Mouse (Mus musculus) left cerebral cortex, postnatal 4 days (tissue): Measurements from ENCODE around the gene Atf2. TPM values are rescaled to one million over a fixed set of nuclear protein-coding genes. Genes with fewer than 3 reads are reported as not detected.
"Not testable (repeated sequence)": the region's sequence is repeated elsewhere in the genome, so short reads cannot be mapped to it uniquely, and the experiment has no call there.

Experiments
- DNase-seq: peaks from one replicate; pipeline ENCODE4 v3.0.0-alpha.2; 2022
- intact Hi-C: fragments of 180-260 bp; cut with DNase I; formaldehyde crosslinking; loops from one replicate; pipeline ENCODE4 v1.15.1; 2025
- total RNA-seq, 2 experiments: library from RNA; stranded (reverse); gene quantifications; 2 replicates each; pipeline ENCODE4 v1.2.3; 2021

Atf2 gene
- total RNA-seq, 2 experiments from 2014 or later, result 138 to 148 TPM

GRCm38 (mm10) chr2:73891701-73892463, 557 bp downstream of the Atf2 start:
- intact Hi-C loops, result no loop called here
- peak; percentile 71 for DNase-seq

- DNase-seq, result no peak
- intact Hi-C loops, result no loop called here
Observed at GRCm38 (mm10) chr2:73885997-73886396, 6.4 kb downstream of the Atf2 start.

DNA sequence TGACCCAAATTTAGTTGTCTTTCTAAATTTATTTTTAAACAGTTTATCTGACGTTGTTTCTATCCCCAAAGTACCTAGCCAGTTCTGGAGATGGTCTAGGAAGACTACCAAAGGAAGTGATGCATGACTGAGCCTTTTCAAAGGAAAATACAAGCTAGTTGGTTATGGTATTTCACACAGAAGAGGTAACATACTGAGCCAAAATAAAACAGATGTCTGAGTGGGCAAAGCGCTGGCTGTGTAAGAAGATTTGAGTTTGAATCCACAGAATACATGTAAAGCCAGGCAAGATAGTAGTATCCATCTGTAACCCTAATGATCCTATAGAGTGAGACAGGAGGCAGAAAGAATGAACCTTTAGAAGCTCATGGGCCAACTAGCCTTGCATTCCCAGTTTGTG, 14.5 kb downstream of the Atf2 start:
- intact Hi-C loops, result loop anchor here (10.0 kb wide), 1 partner anchor 63 kb away; no protein-coding TSS in a partner anchor
- DNase-seq, result no peak

- peak; percentile 5 for DNase-seq
- intact Hi-C loops, result no loop called here
Observed at GRCm38 (mm10) chr2:73867764-73868487, 24.5 kb downstream of the Atf2 start.

DNA sequence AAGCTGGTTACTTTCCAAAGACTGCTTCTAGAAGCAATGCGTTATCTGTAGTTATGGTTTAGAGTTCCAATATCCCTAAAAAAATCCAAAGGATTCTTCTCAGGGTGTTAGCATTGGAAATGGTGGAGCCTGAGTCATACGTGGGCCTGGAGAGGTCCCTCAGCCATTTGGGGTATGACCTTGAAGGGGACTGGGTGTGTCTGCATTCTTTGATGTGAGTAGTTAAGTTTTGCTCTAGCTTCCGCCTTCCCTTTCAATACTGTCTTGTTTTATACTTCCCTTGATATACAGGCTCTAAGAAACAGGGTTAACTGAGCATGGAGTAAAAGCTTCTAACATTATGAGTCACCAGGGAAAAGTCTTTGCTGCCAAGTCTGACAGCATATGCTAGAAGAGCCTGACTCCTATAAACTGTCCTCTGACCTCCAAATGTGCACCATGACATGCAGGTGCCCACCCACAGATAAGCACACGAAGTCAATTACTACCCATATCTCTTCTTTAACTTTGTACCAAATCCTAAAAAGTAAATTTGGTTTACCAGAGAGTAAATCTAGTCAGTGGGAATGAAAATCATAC, 32.3 kb downstream of the Atf2 start:
- intact Hi-C loops, result no loop called here
- DNase-seq, result no peak

GRCm38 (mm10) chr2:73857352-73857751, 35.1 kb downstream of the Atf2 start:
- intact Hi-C loops, result no loop called here
- no peak for DNase-seq

DNA sequence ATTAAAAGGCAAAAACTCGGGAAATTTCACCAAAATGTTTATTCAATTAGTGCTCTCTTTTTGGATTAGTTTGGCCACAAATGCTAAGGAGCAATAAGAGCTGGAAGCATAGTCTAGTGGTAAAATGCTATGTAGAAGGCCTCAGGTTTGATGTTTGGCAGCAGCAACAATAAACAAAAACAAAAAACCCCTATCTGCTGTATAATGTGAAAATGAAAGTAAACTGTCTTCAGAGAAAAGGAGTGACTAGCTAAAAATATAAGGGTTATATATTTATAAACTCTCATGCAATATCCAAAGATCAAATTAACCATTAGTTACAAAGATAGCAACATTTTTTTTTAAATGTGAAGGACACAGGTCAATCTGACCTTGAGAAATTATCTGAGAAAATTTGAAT, 36.2 kb downstream of the Atf2 start:
- DNase-seq, result no peak
- intact Hi-C loops, result no loop called here

- DNase-seq, result no peak
- intact Hi-C loops, result no loop called here
Observed at GRCm38 (mm10) chr2:73834406-73835015, 57.9 kb downstream of the Atf2 start.

GRCm38 (mm10) chr2:73833284-73833683, 59.2 kb downstream of the Atf2 start:
- no peak for DNase-seq
- intact Hi-C loops, result no loop called here

- no peak for DNase-seq
- intact Hi-C loops, result loop anchor here (10.0 kb wide), 1 partner anchor 56 kb away; no protein-coding TSS in a partner anchor
Observed at GRCm38 (mm10) chr2:73818742-73819141, 73.7 kb downstream of the Atf2 start.

DNA sequence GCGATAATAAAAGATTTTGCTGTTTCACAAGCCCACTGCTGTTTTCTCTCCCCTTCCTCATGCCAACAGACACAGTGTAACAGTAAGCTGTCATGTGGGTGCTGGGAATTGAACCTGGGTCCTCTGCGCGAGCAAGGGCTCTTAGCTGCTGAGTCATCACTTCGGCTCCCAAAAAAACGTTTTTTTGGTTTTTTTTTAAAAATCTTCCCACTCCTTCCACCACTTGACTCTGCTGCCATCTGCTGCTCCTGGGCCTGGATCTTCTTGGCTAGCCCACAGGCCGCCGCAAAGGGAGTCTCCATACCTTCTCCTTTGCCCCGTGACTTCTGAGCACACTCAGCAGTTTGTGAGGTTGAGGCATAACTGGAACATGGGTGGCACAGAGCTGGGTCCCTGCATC, 84.8 kb downstream of the Atf2 start:
- intact Hi-C loops, result no loop called here
- no peak for DNase-seq

DNA sequence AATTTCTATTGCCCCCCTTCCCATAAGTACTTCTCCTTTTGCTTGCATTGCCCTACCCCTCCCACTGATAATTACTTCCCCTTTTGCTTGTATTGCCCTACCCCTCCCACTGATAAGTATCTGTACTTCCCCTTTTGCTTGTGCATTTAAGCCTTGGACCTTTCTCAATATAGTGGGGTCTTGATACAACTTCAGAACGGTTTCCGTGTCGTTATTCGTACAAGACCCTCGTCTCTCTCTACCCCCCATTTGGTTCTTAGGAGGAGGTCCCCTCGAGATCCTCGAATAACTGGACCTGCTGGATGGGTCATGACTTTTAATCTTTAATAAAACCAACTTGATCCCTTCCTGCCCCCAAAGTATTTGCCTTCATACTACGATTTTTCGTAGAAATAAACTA, 92.3 kb downstream of the Atf2 start:
- intact Hi-C loops, DNase-seq: not testable (repeated sequence)

DNA sequence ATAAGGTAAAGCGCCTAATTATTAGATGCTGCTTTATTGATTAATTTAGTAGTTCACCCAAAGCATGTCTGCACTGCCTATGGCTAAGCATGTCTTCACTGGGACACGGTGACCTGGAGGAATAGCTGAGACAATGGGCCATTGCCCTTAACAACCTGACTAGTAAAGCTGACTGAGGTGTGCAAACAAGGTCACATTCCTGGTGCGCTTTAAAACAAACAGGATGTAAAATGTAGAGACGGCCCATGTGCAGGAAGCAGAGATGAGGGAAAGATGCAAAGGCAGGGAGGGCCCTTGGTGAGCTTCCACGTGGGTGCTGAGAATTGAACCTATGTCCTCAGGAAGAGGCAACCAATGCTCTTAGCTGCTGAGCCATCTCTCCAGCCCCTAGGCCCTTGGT, 93.7 kb downstream of the Atf2 start:
- intact Hi-C loops, result no loop called here
- no peak for DNase-seq

DNA sequence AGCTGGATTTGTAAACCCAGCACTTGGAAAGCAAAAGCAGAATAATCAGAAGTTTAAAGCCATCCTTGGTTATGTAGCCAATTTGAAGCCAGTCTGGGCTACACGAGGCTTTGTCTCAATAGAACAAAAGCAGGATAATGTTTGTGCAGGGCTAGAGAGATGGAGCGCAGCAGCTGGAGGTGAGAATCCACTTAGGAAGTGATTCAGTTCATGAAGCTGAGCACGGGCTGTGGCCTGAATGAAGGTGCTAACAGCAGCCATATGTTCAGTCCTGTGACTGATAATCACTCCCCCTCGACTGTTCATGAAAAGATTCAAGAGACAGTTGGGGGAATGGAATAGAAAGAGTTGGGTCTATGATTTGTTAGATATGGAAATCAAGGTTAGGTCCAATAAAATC, 94.3 kb downstream of the Atf2 start:
- DNase-seq, result no peak
- intact Hi-C loops, result no loop called here

DNA sequence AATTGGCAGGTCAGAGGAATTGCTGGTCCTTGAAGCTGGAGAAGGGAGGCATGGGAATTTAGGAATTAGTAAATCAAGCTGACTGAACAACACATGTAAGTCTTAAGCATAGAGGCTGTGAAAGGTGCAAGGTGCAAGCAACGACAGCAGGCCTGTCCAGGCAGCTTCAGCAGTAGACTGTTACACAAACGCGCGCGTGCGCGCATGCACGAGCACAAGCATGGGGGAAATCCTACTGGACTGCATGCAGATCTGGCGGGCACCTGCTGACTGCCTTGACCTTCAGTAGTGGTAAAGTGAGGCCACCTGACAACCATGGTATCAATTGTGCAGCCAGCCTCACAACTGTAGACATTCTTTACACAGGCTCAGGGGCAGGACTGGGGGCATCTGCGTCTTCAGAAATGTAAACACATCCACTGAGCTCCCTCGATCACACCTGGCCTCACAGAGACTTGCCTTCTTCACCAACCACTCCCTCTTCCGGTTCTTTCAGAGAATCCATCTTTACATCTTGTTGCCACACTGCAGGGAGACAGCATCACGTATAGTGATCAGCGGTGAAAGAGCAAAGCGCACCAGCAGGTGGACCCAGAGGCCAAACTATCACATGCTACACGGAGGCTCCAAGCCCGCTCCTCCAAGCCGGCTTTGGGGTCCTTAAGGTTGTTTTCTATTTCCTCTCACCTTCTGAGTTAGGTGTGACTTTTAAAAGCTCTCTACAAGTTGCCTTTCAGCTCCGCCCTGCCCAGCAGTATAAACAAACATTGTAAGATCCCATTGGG, 100.4 kb downstream of the Atf2 start:
- peak; percentile 27 for DNase-seq
- intact Hi-C loops, result no loop called here

- peak; percentile 84 for DNase-seq
- intact Hi-C loops, result no loop called here
Observed at GRCm38 (mm10) chr2:73790332-73790731, 102.1 kb downstream of the Atf2 start.

GRCm38 (mm10) chr2:73788395-73788794, 104.0 kb downstream of the Atf2 start:
- no peak for DNase-seq
- intact Hi-C loops, result no loop called here

DNA sequence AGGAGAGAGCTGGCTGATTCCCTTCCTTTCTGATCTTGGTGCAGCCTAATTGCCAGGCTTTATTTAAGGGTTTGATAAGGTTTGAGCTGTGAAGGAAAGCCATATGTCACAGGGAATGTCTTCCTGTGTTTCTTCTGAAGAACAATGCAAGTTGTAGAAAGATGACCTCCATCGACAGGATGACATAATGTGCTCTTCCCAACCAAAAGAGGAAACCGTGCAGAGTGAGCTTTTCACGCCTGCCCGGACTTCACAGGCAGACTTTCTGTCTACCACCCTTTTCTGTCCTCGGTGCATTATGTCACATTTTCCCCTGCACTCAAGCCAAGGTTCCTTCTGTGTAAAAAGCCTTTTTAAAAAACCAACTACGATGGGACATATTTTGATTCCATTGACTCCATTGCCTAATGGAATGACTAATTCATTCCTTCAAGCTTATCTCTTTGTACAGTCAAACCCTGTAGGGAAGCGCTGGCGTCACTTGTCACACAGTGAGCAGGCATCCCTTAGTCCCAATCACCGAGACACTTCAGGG, 110.0 kb downstream of the Atf2 start:
- DNase-seq, result no peak
- intact Hi-C loops, result no loop called here

- peak; percentile 56 for DNase-seq
- intact Hi-C loops, result no loop called here
Observed at GRCm38 (mm10) chr2:73780321-73781010, 112.0 kb downstream of the Atf2 start.

GRCm38 (mm10) chr2:73779796-73780195, 112.6 kb downstream of the Atf2 start:
- intact Hi-C loops, result no loop called here
- DNase-seq, result peak; percentile 65
